Mouse (Mus musculus) heart, adult 2 months (tissue): Measurements from ENCODE around the gene Olfr279. TPM values are rescaled to one million over a fixed set of nuclear protein-coding genes. Genes with fewer than 3 reads are reported as not detected.

Experiments
- DNase-seq, 2 experiments: peaks; one replicate each; pipeline ENCODE4 v3.0.0; 2021
- H3K27ac ChIP-seq: fragments of 200-600 bp; 2 replicates; pipeline ENCODE4 v1.8.1; 2022
- H3K27me3 ChIP-seq: fragments of 200-500 bp; 2 replicates; pipeline ENCODE4 v1.6.1; 2012; ENCODE audit warnings: mild to moderate bottlenecking, low read length, inconsistent platforms, mixed read lengths; ENCODE audit not compliant: control insufficient read depth, insufficient read depth
- H3K36me3 ChIP-seq: fragments of 200-500 bp; 2 replicates; pipeline ENCODE4 v1.6.1; 2012; ENCODE audit warnings: low read length, inconsistent platforms; ENCODE audit not compliant: control insufficient read depth, insufficient read depth
- H3K4me1 ChIP-seq: fragments of 200-500 bp; 2 replicates; pipeline ENCODE4 v1.6.1; 2011; ENCODE audit warnings: low read length; ENCODE audit not compliant: control insufficient read depth, insufficient read depth
- H3K4me3 ChIP-seq: fragments of 200-600 bp; 2 replicates; pipeline ENCODE4 v1.8.1; 2022
- H3K79me2 ChIP-seq: fragments of 200-500 bp; replicated peaks from 2 replicates; pipeline ENCODE4 v1.6.1; 2012; ENCODE audit warnings: mild to moderate bottlenecking, inconsistent platforms, low read length, moderate library complexity, mixed read lengths; ENCODE audit not compliant: control insufficient read depth, insufficient read depth
- H3K9ac ChIP-seq: fragments of 200-500 bp; 2 replicates; pipeline ENCODE4 v1.6.1; 2012; ENCODE audit warnings: low read depth, mild to moderate bottlenecking, control low read depth, inconsistent platforms, low read length, mixed read lengths
- CTCF ChIP-seq: fragments of 200-600 bp; IDR thresholded peaks from 2 replicates; pipeline ENCODE4 v1.8.1; 2022; ENCODE audit warnings: antibody characterized with exemption, mild to moderate bottlenecking, moderate library complexity
- EP300 ChIP-seq: fragments of 200-500 bp; IDR thresholded peaks from 2 replicates; pipeline ENCODE4 v1.6.1; 2011; ENCODE audit warnings: low read depth, low read length, control low read depth; ENCODE audit not compliant: insufficient read depth
- POLR2A ChIP-seq: fragments of 200-500 bp; IDR thresholded peaks from 2 replicates; pipeline ENCODE4 v1.6.1; 2011; ENCODE audit warnings: mild to moderate bottlenecking, low read depth, low read length, control low read depth; ENCODE audit not compliant: insufficient read depth
- WGBS: fragments of 180-500 bp; shearing (Covaris S2); methylation state at CpG from one replicate; pipeline ENCODE4 v1.1.7; 2018; 5-methylcytosine and 5-hydroxymethylcytosine counted together
- intact Hi-C: fragments of 180-260 bp; cut with DNase I; formaldehyde crosslinking; loops from one replicate; pipeline ENCODE4 v1.15.1; 2025
- polyA plus RNA-seq: library from polyadenylated mRNA; depleted of rRNA; stranded (reverse); fragments of >200 nt; gene quantifications from 2 replicates; pipeline ENCODE4 v1.2.3, GENCODE M21; 2012
- total RNA-seq, 2 experiments: library from RNA; stranded (reverse); gene quantifications; 2 replicates each; pipeline ENCODE4 v1.2.3; 2021

The Olfr279 gene
- total and polyA plus RNA-seq, 3 experiments: not detected

DNA sequence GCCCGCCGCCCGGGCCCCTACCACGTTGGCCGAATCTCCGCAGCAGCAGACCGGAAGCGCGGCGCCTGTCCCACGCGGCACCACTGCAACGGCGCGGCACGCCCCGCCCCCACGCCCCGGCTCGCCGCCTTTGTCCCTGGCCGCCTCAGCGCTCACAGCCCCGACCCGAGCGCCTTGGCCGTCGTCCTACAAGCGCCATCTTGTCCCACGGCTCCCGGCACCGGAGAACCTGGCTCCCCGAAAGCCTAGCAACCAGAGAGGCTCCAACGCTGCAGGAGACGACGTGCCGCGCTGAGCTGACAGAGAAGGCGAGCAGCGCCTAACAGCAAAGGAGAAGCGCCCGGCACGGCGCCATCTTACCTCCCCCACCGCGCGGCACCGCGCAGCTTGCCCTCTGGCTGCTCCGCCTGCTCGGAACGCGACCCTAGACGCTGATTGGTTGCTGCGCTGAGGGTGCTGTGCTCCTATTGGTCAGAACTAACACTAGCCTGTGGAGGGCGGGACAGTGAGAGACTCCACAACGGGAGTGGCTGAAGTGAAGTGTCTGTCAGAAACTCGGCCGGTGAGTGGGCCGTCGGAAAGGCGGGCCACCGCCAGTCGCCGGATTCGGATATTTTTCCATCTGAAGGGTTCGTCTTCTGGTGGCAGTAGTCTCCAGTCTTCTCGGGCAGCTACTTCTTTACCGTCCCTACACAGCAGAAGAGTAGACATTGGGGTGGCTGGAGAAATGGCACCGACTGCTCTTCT, 41.9 kb downstream of the Olfr279 start, which contains the start of gene Kansl2:
Gene Kansl2 (minus strand): TSS at position 384 of the 747 bp plus-strand sequence.
- WGBS: under 1% methylated on average over 70 of the region's 70 CpGs
- peaks cover 9% of the 10 kb centered on the region for H3K36me3 ChIP-seq
- peak; percentile 95 to 99 for DNase-seq
- H3K27me3 ChIP-seq: no peaks in the 10 kb centered on the region
- intact Hi-C loops: loop anchor here (2.0 kb wide), 2 partner anchors 19 to 33 kb away; no protein-coding TSS in a partner anchor
- peak within 1 kb of the TSS; percentile 88 for H3K9ac ChIP-seq
- H3K27ac ChIP-seq: peak within 1 kb of the TSS; percentile 94
- TF ChIP-seq CTCF: peak; percentile 6; the same call in 1 of the 2 replicates
- TF ChIP-seq POLR2A: peak; percentile 94
- no peak for TF ChIP-seq EP300
- peaks cover 2% of the 10 kb centered on the region; the same call in 1 of the 2 replicates for H3K79me2 ChIP-seq
- H3K4me3 ChIP-seq: peak within 1 kb of the TSS; percentile 96
- peaks cover 3% of the 10 kb centered on the region for H3K4me1 ChIP-seq

DNA sequence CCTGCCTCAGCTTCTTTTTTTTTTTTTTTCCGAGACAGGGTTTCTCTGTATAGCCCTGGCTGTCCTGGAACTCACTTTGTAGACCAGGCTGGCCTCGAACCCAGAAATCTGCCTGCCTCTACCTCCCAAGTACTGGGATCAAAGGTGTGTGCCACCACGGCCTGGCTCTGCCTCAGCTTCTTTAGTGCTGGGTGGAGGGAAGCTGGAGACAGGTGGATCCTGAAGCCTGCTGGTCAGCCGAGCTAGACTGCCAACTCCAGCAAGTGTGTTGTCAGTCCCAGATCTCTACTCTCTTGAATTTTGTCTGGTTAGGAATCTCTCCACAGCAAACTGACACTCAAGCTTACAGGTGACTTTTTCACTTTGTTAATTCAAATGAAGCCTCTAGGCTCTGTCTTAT, 43.7 kb downstream of the Olfr279 start:
- TF ChIP-seq CTCF: no peak
- TF ChIP-seq EP300: no peak
- TF ChIP-seq POLR2A: no peak
- H3K27me3 ChIP-seq: no peaks in the 10 kb centered on the region
- no peak overlapping the region for H3K9ac ChIP-seq
- H3K79me2 ChIP-seq: peaks cover under 1% of the 10 kb centered on the region; the same call in 1 of the 2 replicates
- H3K4me3 ChIP-seq: no peak overlapping the region
- peaks cover 8% of the 10 kb centered on the region for H3K36me3 ChIP-seq
- intact Hi-C loops: loop anchor here (2.0 kb wide), 2 partner anchors 21 to 31 kb away; no protein-coding TSS in a partner anchor
- H3K4me1 ChIP-seq: peaks cover 3% of the 10 kb centered on the region
- no peak for DNase-seq
- H3K27ac ChIP-seq: no peak overlapping the region
- 69% methylated on average over 4 of the region's 4 CpGs for WGBS

DNA sequence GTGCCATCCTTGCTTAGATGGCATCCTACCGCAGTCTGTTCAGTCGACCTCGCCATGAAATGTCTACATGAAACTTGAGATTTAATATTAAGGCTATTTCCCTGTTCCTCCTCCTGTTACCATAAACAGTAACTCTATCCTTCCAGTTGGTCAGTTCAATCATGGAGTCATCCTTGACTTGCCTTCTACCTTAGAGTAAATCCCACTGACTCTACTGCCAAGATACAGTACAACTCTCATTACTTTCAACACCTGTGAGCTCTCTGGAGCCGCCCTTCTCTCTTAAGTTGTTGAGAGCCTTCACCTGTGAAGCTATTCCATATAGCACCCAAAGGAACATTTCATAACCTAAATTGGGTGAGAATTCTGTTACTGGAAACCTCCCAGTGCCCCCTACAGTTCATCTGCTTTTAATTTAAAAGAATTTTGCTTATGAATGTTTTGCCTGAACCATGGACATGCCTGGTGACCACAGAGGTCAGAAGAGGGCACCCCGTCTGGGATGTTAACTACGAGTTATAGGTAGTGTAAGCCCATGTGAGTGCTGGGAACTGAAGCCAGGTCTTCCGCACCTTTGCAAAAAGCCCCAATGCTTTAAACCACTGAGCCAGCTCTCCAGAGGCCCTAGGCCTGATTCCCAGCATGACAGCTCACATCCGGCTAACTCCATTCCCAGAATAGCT, 44.8 kb downstream of the Olfr279 start:
- Histone ChIP-seq H3K4me1 (peaks cover 3% of the 10 kb centered on the region), H3K9ac (no peak overlapping the region), H3K36me3 (peaks cover 6% of the 10 kb centered on the region), H3K4me3 (no peak overlapping the region), H3K27me3 (no peaks in the 10 kb centered on the region), H3K27ac (no peak overlapping the region; the same call in 1 of the 2 replicates), H3K79me2 (no peaks in the 10 kb centered on the region; the same call in 1 of the 2 replicates)
- TF ChIP-seq POLR2A (no peak), EP300 (no peak), CTCF (no peak)
- no peak for DNase-seq
- intact Hi-C loops: no loop called here
- 81% methylated on average over 8 of the region's 8 CpGs for WGBS

DNA sequence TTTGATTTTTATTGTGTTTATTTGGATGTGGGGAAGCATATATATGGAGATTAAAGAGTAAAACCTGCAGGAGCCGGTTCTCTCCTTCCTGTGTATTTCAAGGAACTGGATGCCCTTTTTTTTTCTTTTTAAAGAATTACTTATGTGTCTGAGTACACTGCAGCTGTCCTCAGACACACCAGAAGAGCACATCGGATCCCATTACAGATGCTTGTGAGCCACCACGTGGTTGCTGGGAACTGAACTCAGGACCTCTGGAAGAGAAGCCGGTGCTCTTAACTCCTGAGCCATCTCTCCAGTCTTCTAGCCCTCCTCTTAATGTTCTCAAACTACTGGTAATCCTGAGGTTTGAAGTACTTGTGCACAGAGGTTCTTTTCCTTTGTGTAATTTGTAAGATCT, 45.7 kb downstream of the Olfr279 start:
- DNase-seq: no peak
- Histone ChIP-seq H3K9ac (no peak overlapping the region), H3K36me3 (peaks cover 2% of the 10 kb centered on the region; the same call in 1 of the 2 replicates), H3K4me3 (no peak overlapping the region), H3K79me2 (no peaks in the 10 kb centered on the region; the same call in 1 of the 2 replicates), H3K27ac (no peak overlapping the region), H3K27me3 (no peaks in the 10 kb centered on the region), H3K4me1 (no peaks in the 10 kb centered on the region; the same call in 1 of the 2 replicates)
- intact Hi-C loops: no loop called here
- TF ChIP-seq POLR2A: no peak
- no peak for TF ChIP-seq CTCF
- no peak for TF ChIP-seq EP300
- 60% methylated on average over 4 of the region's 4 CpGs for WGBS

DNA sequence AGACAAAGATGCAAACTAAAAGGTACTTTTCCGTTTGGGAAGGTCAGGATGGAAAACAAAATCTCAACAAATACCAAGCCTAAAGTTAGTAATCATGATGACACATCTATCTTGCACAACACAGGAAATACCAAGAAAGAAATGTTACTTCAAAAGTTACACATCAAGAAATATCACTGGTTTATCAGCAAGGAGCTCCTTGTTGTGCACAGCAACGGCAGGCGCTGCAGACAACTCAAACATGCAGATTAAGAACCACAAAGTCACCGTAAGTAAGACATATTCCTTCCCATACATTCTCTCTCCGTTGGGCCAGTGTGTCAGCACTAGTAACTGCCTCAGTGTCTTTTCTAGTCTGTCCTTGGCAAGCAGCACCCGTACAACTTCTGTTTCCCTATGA, 48.9 kb downstream of the Olfr279 start:
- TF ChIP-seq EP300 (no peak), CTCF (no peak), POLR2A (no peak)
- no peaks in the 10 kb centered on the region for H3K4me1 ChIP-seq
- no peak for DNase-seq
- H3K36me3 ChIP-seq: peaks cover 2% of the 10 kb centered on the region; the same call in 1 of the 2 replicates
- intact Hi-C loops: no loop called here
- H3K27me3 ChIP-seq: no peaks in the 10 kb centered on the region
- no peak overlapping the region for H3K27ac ChIP-seq
- H3K9ac ChIP-seq: no peak overlapping the region
- no peaks in the 10 kb centered on the region; the same call in 1 of the 2 replicates for H3K79me2 ChIP-seq
- no peak overlapping the region for H3K4me3 ChIP-seq
- 65% methylated on average over 6 of the region's 6 CpGs for WGBS
